Mouse (Mus musculus) inflammation-experienced regulatory T-cells, adult 6 months (primary cell): ENCODE measurements around the gene LTO1. TPM values are rescaled to one million over a fixed set of nuclear protein-coding genes. Genes with fewer than 3 reads are reported as not detected.

ENCODE experiments used
- ATAC-seq: one replicate; pipeline ENCODE4 v1.8.0; 2017
- polyA plus RNA-seq, 3 experiments: library from polyadenylated mRNA; unstranded; fragments of 100-300 nt; shearing (Covaris generic); gene quantifications; one replicate each; pipeline ENCODE4 v1.2.1; 2017

LTO1 gene
- polyA plus RNA-seq, 3 experiments from 2014 or later: 27.4 to 42.5 (median 30.4) TPM

DNA sequence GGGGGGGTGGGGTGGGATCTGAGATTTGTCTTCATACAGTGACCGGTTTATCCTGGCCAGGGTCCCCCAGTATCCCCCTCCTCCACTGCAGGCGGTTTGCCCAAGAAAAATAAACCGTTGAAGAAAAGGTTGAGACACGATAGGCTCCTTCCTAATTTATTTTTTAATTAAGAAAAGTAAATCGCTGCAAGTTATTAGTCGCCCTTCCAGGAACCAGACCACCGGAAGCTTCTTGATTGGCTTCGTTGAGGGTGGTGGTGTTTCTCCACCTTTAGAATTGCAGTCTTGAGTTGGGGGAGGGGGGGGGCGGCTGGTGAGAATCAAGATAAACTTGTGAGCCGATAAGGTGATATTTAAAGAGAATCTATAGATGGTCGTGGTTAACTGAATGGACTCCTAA lies 25.7 kb downstream of the LTO1 start:
- no peak for ATAC-seq

GRCm38 (mm10) chr7:144941242-144941831 lies 26.4 kb downstream of the LTO1 start:
- no peak for ATAC-seq

GRCm38 (mm10) chr7:144942071-144942743 lies 27.3 kb downstream of the LTO1 start:
- no peak for ATAC-seq

DNA sequence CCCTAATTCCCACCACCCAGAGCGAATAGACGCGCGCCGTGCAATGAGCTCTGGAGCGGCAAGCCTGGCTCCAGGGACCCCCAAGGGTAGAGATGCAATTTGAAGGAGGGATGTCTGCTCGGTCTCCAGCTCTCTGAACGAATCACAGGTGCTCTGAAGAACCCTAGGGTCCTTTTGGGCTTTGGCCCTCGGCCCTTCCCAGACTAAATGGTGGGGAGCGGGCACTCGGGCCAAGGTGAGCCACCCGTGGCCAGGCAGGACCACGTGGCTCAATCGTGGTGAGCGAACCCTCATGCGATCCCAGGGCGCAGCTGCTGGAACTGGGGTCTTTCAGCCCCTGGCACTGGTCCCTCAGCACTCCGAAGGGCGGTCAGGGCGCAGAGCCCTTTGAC lies 27.8 kb downstream of the LTO1 start:
- no peak for ATAC-seq

DNA sequence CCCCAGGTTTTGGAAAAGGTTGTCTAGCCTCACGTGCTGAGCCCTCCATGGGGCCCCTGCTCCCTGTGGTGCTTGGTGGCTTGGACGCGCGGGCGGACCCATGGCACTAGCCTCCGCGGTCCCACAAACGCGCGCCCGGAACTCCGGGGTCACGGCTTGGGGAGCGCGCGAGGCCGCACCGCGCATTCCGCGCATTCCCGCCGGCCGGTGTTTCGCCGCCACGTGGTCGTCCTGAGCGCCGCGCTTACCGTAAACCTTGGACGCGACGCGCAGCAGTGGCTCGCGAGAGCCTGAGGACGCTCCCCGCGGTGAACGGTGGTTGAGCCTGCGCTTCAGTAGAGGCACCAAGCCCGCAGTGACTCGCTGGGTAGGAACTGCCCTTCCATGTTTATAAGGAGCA lies 28.4 kb downstream of the LTO1 start:
- no peak for ATAC-seq

DNA sequence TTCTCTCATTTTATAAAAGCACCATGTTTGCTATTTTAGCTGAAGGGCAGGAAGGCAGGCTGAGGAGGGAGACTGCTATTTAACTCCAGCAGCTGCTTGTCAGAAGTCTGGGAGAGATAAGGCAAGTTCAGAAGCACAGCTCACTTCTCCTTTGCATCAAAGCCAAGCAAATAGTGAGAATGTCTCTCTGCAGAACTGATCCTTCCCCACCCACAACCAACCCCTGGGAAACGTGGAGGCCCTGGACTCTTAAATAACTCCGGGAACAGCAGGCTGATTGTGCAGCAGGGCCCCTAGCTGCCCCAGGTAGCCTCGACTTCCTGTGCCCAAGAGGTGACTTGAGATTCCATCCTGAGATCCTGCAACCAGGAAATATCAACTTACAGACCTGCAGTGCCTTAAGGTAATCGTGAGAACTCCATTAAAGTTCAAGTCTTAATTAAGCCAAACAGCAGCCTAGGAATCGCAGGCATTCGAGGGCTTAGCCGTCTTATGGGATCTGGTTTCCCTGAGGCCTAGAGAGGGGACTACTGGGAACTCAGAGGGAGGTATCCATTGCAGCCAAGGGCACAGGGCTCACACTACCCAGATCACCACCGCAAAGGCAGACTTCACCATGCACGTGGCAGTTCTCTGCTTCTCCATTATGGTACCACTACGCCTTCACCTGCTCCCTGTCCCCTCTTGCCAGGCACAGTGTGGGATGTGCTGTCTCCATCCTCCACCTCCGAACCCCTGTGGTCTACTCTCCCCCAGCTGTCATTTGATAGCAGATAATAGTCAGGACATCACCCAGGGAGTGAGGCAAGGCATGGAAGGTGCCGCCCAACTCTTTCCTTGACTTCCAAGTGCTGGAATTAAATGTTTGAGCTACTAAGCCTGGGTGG lies 43.9 kb downstream of the LTO1 start:
- no peak for ATAC-seq

DNA sequence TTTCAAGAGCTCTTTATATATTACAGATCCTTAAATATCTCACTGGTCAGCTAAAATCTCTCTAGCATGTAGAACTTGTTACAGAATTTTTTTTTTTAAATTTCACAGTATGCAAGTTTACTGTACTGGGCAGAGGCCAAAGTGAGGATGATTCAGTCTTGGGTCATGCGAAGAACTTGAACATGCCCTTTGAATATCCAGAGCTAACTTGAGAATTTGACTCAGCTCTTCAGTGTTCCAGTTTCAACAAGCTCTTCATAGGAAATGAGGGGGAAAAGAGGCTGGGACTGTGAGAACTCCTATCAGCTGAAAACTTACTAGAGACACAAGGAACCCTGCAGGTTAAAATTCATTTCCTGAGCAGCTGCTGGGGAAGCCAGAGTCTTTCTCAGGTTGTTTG lies 49.0 kb downstream of the LTO1 start:
- ATAC-seq: no peak

DNA sequence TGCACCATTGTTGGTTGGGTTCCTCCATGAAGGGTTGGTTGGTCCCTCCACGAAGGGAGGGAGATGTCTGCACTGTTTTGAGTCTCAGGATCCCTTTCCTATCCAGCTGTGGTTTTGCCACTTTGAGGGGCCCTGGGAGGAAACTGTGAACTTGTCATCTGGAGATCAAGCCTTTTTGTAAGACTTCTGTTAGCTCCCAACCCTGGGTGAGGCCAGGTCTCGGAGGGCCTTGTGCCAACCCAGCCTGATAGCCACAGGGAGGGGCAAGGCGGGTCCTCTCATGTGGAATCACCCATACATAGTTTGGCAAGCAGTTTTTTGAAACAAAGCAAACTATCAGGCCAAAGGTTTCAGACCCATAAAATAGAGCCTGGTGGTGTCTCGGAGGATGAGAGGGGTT lies 49.4 kb downstream of the LTO1 start:
- no peak for ATAC-seq

GRCm38 (mm10) chr7:144965893-144966292 lies 51.0 kb downstream of the LTO1 start:
- ATAC-seq: no peak

DNA sequence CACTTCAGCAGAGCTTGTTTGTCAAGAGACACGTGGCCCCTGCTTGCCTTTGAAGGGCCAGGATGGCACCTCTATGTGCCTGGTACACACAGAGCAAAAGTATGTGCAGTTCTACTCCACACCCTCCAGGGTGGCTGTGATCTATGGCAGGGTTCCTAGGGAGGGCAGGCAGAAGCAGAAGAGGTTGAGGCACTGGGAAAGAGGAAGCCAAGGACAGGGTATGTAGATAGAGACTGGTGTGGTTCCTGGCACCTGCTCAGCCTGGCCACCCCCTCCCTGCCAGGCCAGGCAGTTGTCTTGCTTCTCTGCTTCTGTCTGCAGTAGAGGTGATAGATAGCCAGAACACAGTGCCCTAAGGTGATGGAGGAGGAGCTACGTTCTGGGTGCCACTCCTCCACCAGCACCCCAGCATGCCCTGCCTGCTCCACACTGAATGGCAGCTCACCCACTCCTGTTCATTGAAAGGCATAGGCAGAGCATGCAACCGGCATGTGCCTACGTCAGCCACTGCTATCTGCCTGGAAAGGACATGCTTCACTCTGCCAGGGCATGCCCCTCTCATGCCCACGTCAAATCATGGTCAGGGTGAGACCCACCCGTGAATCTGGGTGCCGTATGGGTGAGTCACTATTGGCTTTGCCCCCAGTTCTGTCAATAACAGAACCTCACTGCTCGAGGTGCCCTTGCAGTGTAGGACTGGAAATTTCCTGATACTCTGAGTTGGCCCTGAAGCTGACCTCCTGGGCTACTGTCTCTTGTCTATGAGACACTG lies 56.3 kb downstream of the LTO1 start:
- no peak for ATAC-seq

DNA sequence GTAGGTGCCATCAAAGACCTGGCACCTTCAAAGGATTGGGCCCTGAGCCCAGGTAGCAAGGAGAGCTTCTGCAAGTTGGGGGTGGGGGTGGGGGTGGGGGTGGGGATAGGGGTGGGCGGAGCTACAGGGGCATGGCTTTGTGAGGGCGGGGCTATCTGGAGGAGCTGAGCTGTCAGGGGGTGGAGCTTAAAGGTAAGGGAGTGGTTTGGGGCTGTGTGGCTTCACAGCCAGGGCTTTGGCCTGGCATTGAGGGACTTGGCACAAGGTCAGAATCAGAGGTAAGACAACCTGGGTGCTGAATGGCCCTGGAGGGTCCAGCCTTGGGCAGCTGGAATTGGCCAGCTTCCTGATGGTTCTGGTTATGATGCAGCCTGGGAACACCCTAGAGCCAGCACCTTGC lies 56.9 kb downstream of the LTO1 start:
- no peak for ATAC-seq

DNA sequence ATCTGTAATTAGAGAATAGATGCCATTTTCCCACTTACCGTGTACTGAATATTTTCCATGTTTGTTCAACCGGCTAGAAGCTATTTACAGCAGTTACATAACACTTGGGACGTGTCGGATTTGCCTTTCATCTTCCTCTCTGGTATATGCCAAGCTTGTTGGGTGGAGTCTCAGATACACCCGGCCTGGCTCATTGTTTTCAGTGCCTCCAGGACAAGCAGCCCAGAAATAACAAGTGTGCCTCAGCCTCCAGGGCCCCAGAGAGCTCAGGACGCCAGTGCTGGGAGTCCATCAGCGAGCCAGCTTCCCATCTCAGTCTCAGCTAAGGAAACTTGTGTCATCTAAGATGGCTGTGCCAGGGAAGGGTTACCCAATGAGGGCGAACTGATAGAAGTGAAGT lies 58.6 kb downstream of the LTO1 start:
- no peak for ATAC-seq

DNA sequence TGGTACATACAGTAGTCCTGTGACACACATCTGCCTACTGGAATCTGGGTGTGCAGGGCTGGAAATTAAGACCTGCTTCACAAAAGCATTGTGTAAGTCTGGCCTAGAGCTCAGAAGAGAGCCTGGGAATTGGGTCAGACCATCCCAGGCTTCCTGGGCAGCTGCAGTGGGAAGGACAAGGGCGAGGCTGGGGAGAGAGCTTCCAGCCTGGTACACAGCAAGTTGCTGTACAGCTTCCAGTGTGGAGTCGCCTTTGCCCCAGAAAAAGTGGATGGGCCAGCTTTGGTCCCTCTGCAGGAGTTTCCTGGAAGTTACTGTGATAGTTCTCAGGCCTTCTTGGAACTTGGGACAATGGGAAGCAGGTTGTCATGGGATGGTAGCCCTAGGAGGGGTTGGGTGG lies 62.2 kb downstream of the LTO1 start:
- no peak for ATAC-seq

GRCm38 (mm10) chr7:144979814-144980213 lies 64.9 kb downstream of the LTO1 start:
- no peak for ATAC-seq

Other genes with a start within 250 kb of the LTO1 start
- gene Ano1, start 163.1 kb upstream of the LTO1 start, polyA plus RNA-seq: not detected
- not detected for gene Fgf3, start 77.0 kb upstream of the LTO1 start, polyA plus RNA-seq
- gene Fgf4, start 67.7 kb upstream of the LTO1 start, polyA plus RNA-seq: not detected
- not detected for gene Fgf15, start 18.6 kb upstream of the LTO1 start, polyA plus RNA-seq
- 1 to 10 TPM; 1.2 to 1.8 (median 1.5) TPM for gene Ccnd1, start 24.8 kb downstream of the LTO1 start, polyA plus RNA-seq